Mouse (Mus musculus) adrenal gland, postnatal 14 days (tissue): ENCODE data around the gene Fopnl. TPM values are rescaled to one million over a fixed set of nuclear protein-coding genes. Genes with fewer than 3 reads are reported as not detected.

ENCODE experiments used
- DNase-seq: peaks from one replicate; pipeline ENCODE4 v3.0.0; 2021; ENCODE audit warnings: mixed read lengths
- long read RNA-seq, 2 experiments: library from polyadenylated mRNA; stranded (forward); transcript quantifications; one replicate each; pipeline ENCODE4 v2.0.0; 2021
- total RNA-seq: library from RNA; stranded (reverse); gene quantifications from 2 replicates; pipeline ENCODE4 v1.2.3, GENCODE M21; 2021

The Fopnl gene
- total RNA-seq = 45.9 and 46.6 TPM in 2 replicates
- long read RNA-seq, experiment 1, transcript Fopnl-205 (3 exons, 1,147 nt) = minor isoform, 22 of 190 reads
- long read RNA-seq, experiment 1, transcript Fopnl-201 (5 exons, 1,465 nt) = major isoform, 67 of 190 reads
- long read RNA-seq, experiment 1, partial matches to known transcripts = 1 of 190 reads
- long read RNA-seq, experiment 1, other reads (novel, unspliced or antisense) = 99 of 190 reads
- long read RNA-seq, experiment 2, transcript Fopnl-205 (3 exons, 1,147 nt) = minor isoform, 14 of 162 reads
- long read RNA-seq, experiment 2, transcript Fopnl-201 (5 exons, 1,465 nt) = major isoform, 44 of 162 reads
- long read RNA-seq, experiment 2, partial matches to known transcripts = 0 of 162 reads
- long read RNA-seq, experiment 2, other reads (novel, unspliced or antisense) = 104 of 162 reads

DNA sequence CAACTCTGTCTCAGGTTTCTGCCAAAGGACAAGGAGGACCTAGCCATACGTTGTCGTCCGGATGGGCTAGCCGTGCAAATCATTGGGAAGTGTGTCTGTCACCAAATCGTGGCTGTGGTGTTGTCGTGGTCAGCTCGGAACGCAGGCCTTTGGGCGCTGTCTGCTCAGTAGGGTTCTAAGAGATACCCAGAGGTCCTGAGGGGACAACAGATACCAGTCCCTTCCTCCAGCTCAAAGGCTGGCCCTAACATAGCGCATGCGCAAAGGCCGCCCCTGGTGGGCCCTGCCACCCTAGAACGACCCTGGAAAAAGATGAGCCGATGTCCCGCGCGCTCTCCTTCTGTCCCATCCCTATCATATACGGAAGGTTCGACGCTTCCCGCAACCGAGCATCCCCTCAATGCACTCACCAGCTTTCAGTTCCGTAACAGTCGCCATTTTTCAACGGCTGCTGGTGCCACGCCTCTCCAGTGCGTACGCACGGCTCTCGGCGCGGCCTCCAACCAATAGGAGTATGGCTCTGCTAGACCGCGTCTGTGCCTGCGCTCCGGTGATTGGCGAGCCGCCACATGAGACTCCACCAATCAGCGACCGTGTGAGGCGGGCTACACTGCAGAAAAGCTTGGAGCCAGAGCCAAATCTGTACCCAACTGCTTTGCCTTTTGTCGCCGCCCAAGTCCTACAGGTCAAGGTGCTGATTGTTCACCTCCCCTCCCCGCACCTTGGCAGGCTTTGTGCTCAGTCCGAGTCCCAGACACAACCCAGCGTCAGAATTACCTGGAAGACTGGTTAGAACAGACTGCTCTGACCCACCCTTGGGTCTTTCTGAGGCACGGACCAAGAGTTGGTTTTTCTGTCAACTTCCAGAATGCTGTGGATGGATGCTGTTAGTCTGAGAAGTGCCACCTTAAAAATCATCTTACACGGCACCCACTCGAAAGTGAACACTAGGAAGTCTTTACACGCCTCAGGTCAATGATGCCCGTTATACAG is at the start of gene Fopnl:
Gene Fopnl (minus strand): TSS at position 522 of the 993 bp plus-strand sequence.
- peak; percentile 98 for DNase-seq

- no peak for DNase-seq
Observed at GRCm38 (mm10) chr16:14366017-14366416, 48.8 kb upstream of the Fopnl start.

DNA sequence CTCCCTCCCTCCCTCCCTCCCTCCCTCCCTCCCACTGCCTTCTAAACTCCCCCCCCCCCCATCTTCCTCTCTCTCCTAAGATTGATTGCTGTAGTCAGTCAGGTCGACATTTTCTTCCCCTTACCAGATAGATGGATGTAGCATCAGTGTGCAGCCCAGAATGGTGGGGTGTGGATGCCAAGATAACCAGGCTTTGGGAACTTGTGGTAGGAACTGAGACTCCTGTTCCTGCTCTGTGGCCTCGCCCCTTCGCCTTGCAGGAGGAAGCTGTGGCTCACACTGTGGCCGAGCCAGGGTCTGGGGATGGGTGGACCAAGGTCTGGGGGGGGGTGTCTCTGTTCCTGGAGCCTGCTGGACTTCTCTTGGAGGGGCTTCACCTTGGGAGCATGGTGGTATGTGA is 48.3 kb upstream of the Fopnl start:
- DNase-seq = no peak

DNA sequence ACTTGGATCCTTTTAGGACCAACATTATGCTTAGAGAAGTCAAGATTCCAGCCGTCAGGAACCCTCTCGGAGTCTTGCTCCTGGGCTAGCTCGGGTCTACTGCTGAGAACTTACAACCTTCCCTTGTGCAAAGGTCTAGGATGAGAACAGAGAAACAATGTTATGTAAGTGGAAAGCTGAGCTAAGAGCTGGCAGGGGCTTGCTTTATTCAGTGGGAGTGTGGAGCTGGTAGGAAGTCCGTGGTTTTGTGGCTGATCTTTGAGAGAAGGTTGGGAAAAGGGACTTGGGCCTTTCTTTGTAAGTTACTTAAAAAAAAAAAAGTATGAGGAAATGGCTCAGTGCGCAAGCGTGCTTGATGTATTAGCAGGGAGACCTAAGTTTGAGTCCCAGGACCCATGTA is 46.9 kb upstream of the Fopnl start:
- no peak for DNase-seq

GRCm38 (mm10) chr16:14363496-14363895 is 46.3 kb upstream of the Fopnl start:
- no peak for DNase-seq

- DNase-seq = peak; percentile 26
Observed at GRCm38 (mm10) chr16:14362099-14362820, 45.1 kb upstream of the Fopnl start.

- peak; percentile 86 for DNase-seq
Observed at GRCm38 (mm10) chr16:14361362-14362098, 44.3 kb upstream of the Fopnl start, which contains the start of gene Abcc1. TSS of gene Abcc1 (plus strand) at chr16:14361558.

DNA sequence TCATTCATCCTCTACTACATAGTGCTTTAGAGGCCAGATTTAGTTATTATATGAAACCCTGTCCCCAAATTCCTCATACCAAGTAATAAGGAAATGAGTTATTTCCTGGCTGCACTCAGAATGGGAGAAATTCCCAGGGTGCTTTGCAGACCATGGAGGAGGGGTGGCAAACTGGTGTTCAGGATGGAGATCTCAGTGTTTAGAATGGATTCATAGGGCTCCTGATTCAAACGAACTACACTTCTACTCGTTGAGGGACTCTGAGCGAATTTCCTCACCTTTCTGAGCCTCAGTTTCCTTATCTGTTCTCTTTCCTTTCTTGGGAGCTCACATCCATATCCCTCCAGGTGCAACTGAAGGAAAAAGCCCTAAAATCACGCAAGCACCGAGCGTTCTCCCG is 43.7 kb upstream of the Fopnl start:
- DNase-seq = peak; percentile 35

GRCm38 (mm10) chr16:14358531-14358930 is 41.3 kb upstream of the Fopnl start:
- DNase-seq = no peak

GRCm38 (mm10) chr16:14357859-14358258 is 40.7 kb upstream of the Fopnl start:
- no peak for DNase-seq

GRCm38 (mm10) chr16:14352663-14353062 is 35.5 kb upstream of the Fopnl start:
- no peak for DNase-seq

- no peak for DNase-seq
Observed at GRCm38 (mm10) chr16:14352234-14352633, 35.0 kb upstream of the Fopnl start.

DNA sequence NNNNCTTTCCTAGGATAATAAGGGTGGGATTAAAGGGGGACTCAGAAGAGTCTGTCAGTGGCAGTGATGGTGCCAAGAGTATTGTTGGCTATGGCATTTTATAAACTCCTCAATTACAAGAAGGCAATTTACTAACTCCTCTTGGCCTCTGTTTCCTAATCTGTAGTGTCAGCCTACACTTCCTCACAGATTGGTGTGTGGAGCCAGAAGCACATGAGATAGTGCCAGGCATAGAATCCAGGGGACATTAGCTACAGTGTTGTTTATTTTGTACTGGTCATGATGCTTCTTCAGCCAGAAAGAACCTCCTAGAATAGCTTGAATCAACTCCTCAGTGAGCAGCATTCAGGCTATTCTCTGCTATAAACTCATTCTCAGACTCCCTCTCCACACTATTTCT is 34.4 kb upstream of the Fopnl start:
- no peak for DNase-seq

- no peak for DNase-seq
Observed at GRCm38 (mm10) chr16:14344967-14345366, 27.8 kb upstream of the Fopnl start.

DNA sequence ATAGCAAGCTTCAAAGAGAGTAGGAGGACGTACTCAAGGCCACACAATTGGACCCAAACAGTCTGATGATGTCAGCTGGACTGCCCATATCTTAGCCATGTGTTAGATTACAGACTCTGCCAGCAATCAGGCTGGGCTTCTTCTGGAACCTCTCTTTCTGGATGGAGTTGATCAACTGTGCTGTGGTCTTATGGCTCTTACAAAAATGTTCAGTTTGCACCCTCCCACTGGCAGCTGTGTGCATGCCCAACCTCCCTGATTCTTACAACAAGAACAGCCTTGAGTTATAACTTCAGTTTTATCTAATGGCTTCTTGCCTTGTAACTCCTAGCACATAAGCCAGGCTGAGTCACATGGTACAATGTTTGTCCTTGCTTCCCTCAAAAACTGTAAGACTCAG is 11.0 kb upstream of the Fopnl start:
- peak; percentile 29 for DNase-seq

DNA sequence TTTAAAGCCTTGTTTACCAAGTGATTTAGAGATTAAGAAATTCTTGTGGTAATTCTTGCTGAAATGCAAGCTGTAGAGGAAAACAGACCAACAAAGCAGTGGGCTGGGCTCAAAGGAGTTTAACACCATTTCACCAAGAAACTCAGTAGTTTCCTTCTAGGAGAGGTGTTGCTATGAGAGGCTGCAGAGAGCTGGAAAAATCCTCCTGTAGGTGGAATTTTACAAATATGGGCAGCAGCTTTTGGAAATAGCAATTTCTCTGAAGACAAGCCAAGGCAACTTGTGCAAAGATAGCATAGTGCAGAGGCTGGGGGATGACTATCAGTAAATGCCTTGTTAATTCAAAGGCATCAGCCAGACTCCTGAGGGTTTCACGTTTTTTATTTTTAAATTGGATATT is 3.3 kb upstream of the Fopnl start:
- DNase-seq = no peak

GRCm38 (mm10) chr16:14319681-14320080 is 2.5 kb upstream of the Fopnl start:
- DNase-seq = no peak

GRCm38 (mm10) chr16:14312914-14313313 is 4.3 kb downstream of the Fopnl start:
- DNase-seq = no peak

GRCm38 (mm10) chr16:14311371-14311770 is 5.8 kb downstream of the Fopnl start:
- DNase-seq = peak; percentile 46

DNA sequence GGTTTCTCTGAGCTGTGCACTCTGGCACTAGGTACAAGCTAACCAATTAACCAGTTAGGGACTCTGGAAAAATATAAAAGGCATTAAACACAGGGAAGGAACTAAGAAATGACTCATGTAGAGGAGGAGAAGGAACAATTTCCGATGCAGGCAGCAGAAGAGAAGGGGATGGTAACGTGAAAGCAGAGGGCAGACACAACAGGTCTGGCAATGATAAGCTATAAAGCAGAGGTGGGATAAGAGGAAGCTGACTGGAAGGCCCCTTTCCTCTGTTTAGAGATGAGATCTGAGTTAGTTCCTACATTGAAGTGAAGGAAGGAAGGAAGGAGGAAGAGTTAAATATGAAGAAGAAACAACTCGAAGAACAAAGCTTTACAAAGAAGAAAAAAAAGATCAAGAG is 7.4 kb downstream of the Fopnl start:
- DNase-seq = no peak

GRCm38 (mm10) chr16:14308245-14309073 is 8.7 kb downstream of the Fopnl start:
- peak; percentile 27 for DNase-seq
